ENCODE assay signal across 19 mouse cellular contexts in genomic region chr14:56097597-56097996, GRCm38 (mm10). TPM values are rescaled to one million over a fixed set of nuclear protein-coding genes. Genes with fewer than 3 reads are reported as not detected.
"Had no signal": no experiment of that assay in that cellular context is flagged by ENCODE, and none has a peak within 500 bp of the region (broad histone marks: within the 10 kb centered on the region; RNA-seq: fewer than 3 reads in every experiment).

No protein-coding gene starts in this region.

- H3K27ac ChIP-seq: left cerebral cortex, adult 2 months; limb, embryonic 10.5 days; liver, embryonic 15.5 days; lung, embryonic 15.5 days; midbrain, embryonic 13.5 days; stomach, embryonic 15.5 days had no signal

- H3K36me3 ChIP-seq: limb, embryonic 10.5 days; liver, embryonic 15.5 days; lung, embryonic 15.5 days; midbrain, embryonic 13.5 days; stomach, embryonic 15.5 days had no signal

- H3K27me3 ChIP-seq: liver, embryonic 15.5 days; lung, embryonic 15.5 days; midbrain, embryonic 13.5 days; stomach, embryonic 15.5 days had no signal

- H3K4me2 ChIP-seq: liver, embryonic 11.5 days; liver, embryonic 15.5 days; lung, embryonic 15.5 days; midbrain, embryonic 13.5 days; stomach, embryonic 15.5 days had no signal

- H3K9ac ChIP-seq: liver, embryonic 15.5 days; lung, embryonic 15.5 days; midbrain, embryonic 13.5 days; stomach, embryonic 15.5 days had no signal

- H3K4me3 ChIP-seq: left cerebral cortex, adult 2 months; limb, embryonic 10.5 days; liver, embryonic 15.5 days; lung, embryonic 15.5 days; midbrain, embryonic 13.5 days; stomach, embryonic 15.5 days had no signal

- H3K9me3 ChIP-seq: limb, embryonic 10.5 days; liver, embryonic 15.5 days; lung, embryonic 15.5 days; midbrain, embryonic 13.5 days; stomach, embryonic 15.5 days had no signal

- H3K4me1 ChIP-seq: limb, embryonic 10.5 days; liver, embryonic 15.5 days; lung, embryonic 15.5 days; midbrain, embryonic 13.5 days had no signal

- DNase-seq: kidney, postnatal 14 days; lung, postnatal 36 days; right cerebral cortex, postnatal 14 days; thymus, postnatal 4 days had no signal

- ATAC-seq: midbrain, embryonic 13.5 days had no signal

RNA-seq across cellular contexts. Expression of gene Ctsg, which starts 4.8 kb away (rescaled TPM):
- total RNA-seq: layer of hippocampus, adult 8-10 months; layer of hippocampus, postnatal 14 days; left cerebral cortex, adult 2 months; left cerebral cortex, postnatal 14 days; midbrain, postnatal 0 days had no signal
- polyA plus RNA-seq: large intestine, adult 2 months; limb, embryonic 10.5 days; lung, embryonic 15.5 days; midbrain, embryonic 13.5 days; neural tube, embryonic 14.5 days had no signal

RNA-seq across cellular contexts. Expression of gene Mcpt8, which starts 12.5 kb away (rescaled TPM):
- total RNA-seq: layer of hippocampus, adult 8-10 months; layer of hippocampus, postnatal 14 days; left cerebral cortex, adult 2 months; left cerebral cortex, postnatal 14 days; midbrain, postnatal 0 days had no signal
- polyA plus RNA-seq: large intestine, adult 2 months; limb, embryonic 10.5 days; liver, embryonic 11.5 days; midbrain, embryonic 13.5 days; midbrain, postnatal 0 days; neural tube, embryonic 14.5 days had no signal

RNA-seq across cellular contexts. Expression of gene Gzme, which starts 22.8 kb away (rescaled TPM):
- total RNA-seq: layer of hippocampus, adult 8-10 months; layer of hippocampus, postnatal 14 days; left cerebral cortex, adult 2 months; left cerebral cortex, postnatal 14 days; megakaryocyte progenitor cell, adult 5-6 weeks; midbrain, postnatal 0 days had no signal
- polyA plus RNA-seq: large intestine, adult 2 months; limb, embryonic 10.5 days; liver, embryonic 11.5 days; liver, embryonic 15.5 days; lung, embryonic 15.5 days; midbrain, embryonic 13.5 days; midbrain, postnatal 0 days; neural tube, embryonic 14.5 days; spleen, adult 2 months; stomach, embryonic 15.5 days had no signal

RNA-seq across cellular contexts. Expression of gene Gzmd, which starts 34.8 kb away (rescaled TPM):
- total RNA-seq: layer of hippocampus, adult 8-10 months; layer of hippocampus, postnatal 14 days; left cerebral cortex, adult 2 months; left cerebral cortex, postnatal 14 days; midbrain, postnatal 0 days had no signal
- polyA plus RNA-seq: large intestine, adult 2 months; limb, embryonic 10.5 days; liver, embryonic 11.5 days; liver, embryonic 15.5 days; lung, embryonic 15.5 days; midbrain, embryonic 13.5 days; midbrain, postnatal 0 days; neural tube, embryonic 14.5 days; spleen, adult 2 months; stomach, embryonic 15.5 days had no signal

RNA-seq across cellular contexts. Expression of gene Mcpt4, which starts 35.5 kb away (rescaled TPM):
- total RNA-seq: layer of hippocampus, postnatal 14 days; left cerebral cortex, adult 2 months; left cerebral cortex, postnatal 14 days; megakaryocyte progenitor cell, adult 5-6 weeks had no signal
- polyA plus RNA-seq: limb, embryonic 10.5 days; liver, embryonic 11.5 days; liver, embryonic 15.5 days; midbrain, embryonic 13.5 days; midbrain, postnatal 0 days; neural tube, embryonic 14.5 days had no signal
